Mouse (Mus musculus) heart, embryonic 11.5 days (tissue): ENCODE measurements around the gene Notch3. TPM values are rescaled to one million over a fixed set of nuclear protein-coding genes. Genes with fewer than 3 reads are reported as not detected.

Experiments used
- ATAC-seq: fragments of 200-750 bp; cut with Nextera tagmentation; replicated peaks from 2 replicates; pipeline ENCODE4 v1.8.0; 2017; ENCODE audit warnings: moderate library complexity; ENCODE audit not compliant: insufficient number of reproducible peaks, low FRiP score, low TSS enrichment
- H3K27ac ChIP-seq: fragments of 300-500 bp; sonication (generic); 2 replicates; pipeline ENCODE4 v1.5.1; 2014; ENCODE audit warnings: mild to moderate bottlenecking, low read depth, low read length
- H3K27me3 ChIP-seq: fragments of 300-500 bp; sonication (generic); 2 replicates; pipeline ENCODE4 v1.6.1; 2014; ENCODE audit warnings: mild to moderate bottlenecking, low read length, mixed read lengths; ENCODE audit not compliant: control insufficient read depth, insufficient read depth
- H3K36me3 ChIP-seq: fragments of 300-500 bp; sonication (generic); 2 replicates; pipeline ENCODE4 v1.6.1; 2014; ENCODE audit warnings: mild to moderate bottlenecking, low read length, moderate library complexity, mixed read lengths; ENCODE audit not compliant: control insufficient read depth, insufficient read depth
- H3K4me1 ChIP-seq: fragments of 300-500 bp; sonication (generic); 2 replicates; pipeline ENCODE4 v1.6.1; 2014; ENCODE audit warnings: low read length; ENCODE audit not compliant: control insufficient read depth, insufficient read depth
- H3K4me2 ChIP-seq: fragments of 300-500 bp; sonication (generic); 2 replicates; pipeline ENCODE4 v1.6.1; 2014; ENCODE audit warnings: mild to moderate bottlenecking, moderate library complexity
- H3K4me3 ChIP-seq: fragments of 300-500 bp; sonication (generic); 2 replicates; pipeline ENCODE4 v1.5.1; 2014; ENCODE audit warnings: low read depth, low read length
- H3K9ac ChIP-seq: fragments of 300-500 bp; sonication (generic); 2 replicates; pipeline ENCODE4 v1.6.1; 2014; ENCODE audit warnings: mild to moderate bottlenecking, low read depth, low read length, moderate library complexity
- H3K9me3 ChIP-seq: fragments of 300-500 bp; sonication (generic); replicated peaks from 2 replicates; pipeline ENCODE4 v1.6.1; 2016; ENCODE audit warnings: low read length; ENCODE audit not compliant: control insufficient read depth
- WGBS: fragments of 180-500 bp; shearing (Covaris S2); extraction: QIAGEN DNeasy Blood & Tissue Kit; methylation state at CpG from one replicate; pipeline ENCODE4 v1.1.7; 2014; ENCODE audit not compliant: insufficient replicate concordance; 5-methylcytosine and 5-hydroxymethylcytosine counted together
- polyA plus RNA-seq: library from polyadenylated mRNA; unstranded; fragments of >200 nt; fragmentation: Nextera tagmentation; extraction: Ambion mirVana; gene quantifications from 2 replicates; pipeline ENCODE4 v1.2.1, GENCODE M21; 2014

The Notch3 gene
- polyA plus RNA-seq, 1 experiment from 2014 or later: 6.9 TPM

- Histone ChIP-seq H3K4me3 (peak overlapping the region; percentile 32), H3K36me3 (no peaks in the 10 kb centered on the region), H3K4me2 (peak overlapping the region; percentile 66), H3K9me3 (no peaks in the 10 kb centered on the region), H3K27ac (0 out of 2 replicates have a peak overlapping the region, but pooled peaks have one; percentile 42), H3K9ac (peak overlapping the region; percentile 64), H3K4me1 (peaks cover 9% of the 10 kb centered on the region; the same call in 1 of the 2 replicates), H3K27me3 (no peaks in the 10 kb centered on the region)
- ATAC-seq: peak; percentile 50
- WGBS: 30% methylated on average over 1 of the region's 1 CpGs
These were observed 75.7 kb downstream of the Notch3 start for GRCm38 (mm10) chr17:32091032-32091363.

GRCm38 (mm10) chr17:32087069-32087468 is 79.6 kb downstream of the Notch3 start:
- 87% methylated on average over 2 of the region's 2 CpGs for WGBS
- Histone ChIP-seq H3K36me3 (no peaks in the 10 kb centered on the region), H3K4me3 (no peak overlapping the region), H3K9me3 (no peaks in the 10 kb centered on the region), H3K27me3 (no peaks in the 10 kb centered on the region), H3K9ac (no peak overlapping the region), H3K27ac (no peak overlapping the region), H3K4me2 (no peak overlapping the region), H3K4me1 (peaks cover 9% of the 10 kb centered on the region; the same call in 1 of the 2 replicates)
- no peak for ATAC-seq

GRCm38 (mm10) chr17:32083351-32083750 is 83.3 kb downstream of the Notch3 start:
- H3K36me3 ChIP-seq: no peaks in the 10 kb centered on the region
- WGBS: 100% methylated on average over 2 of the region's 2 CpGs
- no peak overlapping the region for H3K27ac ChIP-seq
- no peak overlapping the region for H3K4me3 ChIP-seq
- no peaks in the 10 kb centered on the region for H3K27me3 ChIP-seq
- H3K9ac ChIP-seq: no peak overlapping the region
- ATAC-seq: no peak
- H3K4me2 ChIP-seq: no peak overlapping the region
- no peaks in the 10 kb centered on the region for H3K4me1 ChIP-seq
- peaks cover 4% of the 10 kb centered on the region; the same call in 1 of the 2 replicates for H3K9me3 ChIP-seq

- H3K36me3 ChIP-seq: no peaks in the 10 kb centered on the region
- no peak overlapping the region for H3K4me3 ChIP-seq
- H3K9ac ChIP-seq: no peak overlapping the region
- H3K4me2 ChIP-seq: no peak overlapping the region
- H3K4me1 ChIP-seq: no peaks in the 10 kb centered on the region
- no peak; the same call in 1 of the 2 replicates for ATAC-seq
- H3K27me3 ChIP-seq: no peaks in the 10 kb centered on the region; the same call in 1 of the 2 replicates
- H3K27ac ChIP-seq: no peak overlapping the region
- H3K9me3 ChIP-seq: no peaks in the 10 kb centered on the region
- WGBS: 0% methylated on average over 2 of the region's 2 CpGs
These were observed 91.5 kb downstream of the Notch3 start for GRCm38 (mm10) chr17:32075164-32075563.

- WGBS: 54% methylated on average over 4 of the region's 4 CpGs
- H3K9me3 ChIP-seq: no peaks in the 10 kb centered on the region
- H3K4me2 ChIP-seq: no peak overlapping the region
- no peaks in the 10 kb centered on the region for H3K36me3 ChIP-seq
- H3K27me3 ChIP-seq: no peaks in the 10 kb centered on the region; the same call in 1 of the 2 replicates
- ATAC-seq: no peak
- no peak overlapping the region for H3K27ac ChIP-seq
- H3K4me3 ChIP-seq: no peak overlapping the region
- no peaks in the 10 kb centered on the region for H3K4me1 ChIP-seq
- no peak overlapping the region for H3K9ac ChIP-seq
These were observed 92.0 kb downstream of the Notch3 start for GRCm38 (mm10) chr17:32074658-32075057.

GRCm38 (mm10) chr17:32073359-32073758 is 93.3 kb downstream of the Notch3 start:
- Histone ChIP-seq H3K36me3 (no peaks in the 10 kb centered on the region), H3K27ac (no peak overlapping the region), H3K4me3 (no peak overlapping the region), H3K9ac (no peak overlapping the region), H3K9me3 (no peaks in the 10 kb centered on the region), H3K4me2 (no peak overlapping the region), H3K4me1 (no peaks in the 10 kb centered on the region), H3K27me3 (no peaks in the 10 kb centered on the region; the same call in 1 of the 2 replicates)
- 5% methylated on average over 2 of the region's 2 CpGs for WGBS
- ATAC-seq: no peak; the same call in 1 of the 2 replicates

Other genes starting within 250 kb of the Notch3 start
- 29.5 and 44.3 TPM in 2 replicates for gene Rrp1b, start 130.8 kb downstream of the Notch3 start, polyA plus RNA-seq
- 0.35 and 0.44 TPM in 2 replicates for gene Hsf2bp, start 130.5 kb downstream of the Notch3 start, polyA plus RNA-seq
- gene Ephx3, start 22.7 kb upstream of the Notch3 start, polyA plus RNA-seq: not detected in 2 replicates
- gene Brd4, start 117.9 kb upstream of the Notch3 start, polyA plus RNA-seq: 67.1 and 76.2 TPM in 2 replicates
- 44.2 and 44.3 TPM in 2 replicates for gene Akap8, start 154.4 kb upstream of the Notch3 start, polyA plus RNA-seq
- 59.0 and 63.8 TPM in 2 replicates for gene Akap8l, start 183.8 kb upstream of the Notch3 start, polyA plus RNA-seq
- gene Wiz, start 222.6 kb upstream of the Notch3 start, polyA plus RNA-seq: 16.2 and 17.6 TPM in 2 replicates
- gene Rasal3, start 236.7 kb upstream of the Notch3 start, polyA plus RNA-seq: 0.94 and 1.3 TPM in 2 replicates